Mouse (Mus musculus) mouse trophoblast stem cell (cell line): ENCODE results near the gene A630095N17Rik.

Experiments used
- in situ Hi-C, 2 experiments: fragments of 300-500 bp; cut with MseI, MboI; formaldehyde crosslinking; loops; 2 replicates in 1 of 2; 3 replicates in 1 of 2; pipeline ENCODE4 v1.15.1; 2025

A630095N17Rik gene

DNA sequence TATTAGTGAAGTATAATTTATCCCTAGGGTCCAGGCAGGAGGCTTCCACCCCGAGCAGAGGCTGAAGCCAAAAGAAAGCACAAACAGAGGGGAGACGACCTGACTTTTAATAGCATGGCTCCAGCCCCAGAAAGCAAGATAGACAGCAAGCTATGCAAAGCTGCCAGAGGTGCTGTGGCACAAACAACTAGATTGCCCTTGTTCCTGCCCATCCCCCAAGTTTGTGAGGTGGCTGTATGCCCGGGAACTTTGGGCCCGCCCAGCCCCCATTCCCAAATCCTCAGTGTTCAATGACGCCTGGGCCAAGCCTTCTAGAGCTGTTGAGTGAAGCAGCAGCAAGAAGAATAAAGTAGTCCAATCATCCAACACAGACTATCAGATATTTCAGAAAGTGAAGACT lies 17.0 kb downstream of the A630095N17Rik start:
- in situ Hi-C loops: no loop called here

DNA sequence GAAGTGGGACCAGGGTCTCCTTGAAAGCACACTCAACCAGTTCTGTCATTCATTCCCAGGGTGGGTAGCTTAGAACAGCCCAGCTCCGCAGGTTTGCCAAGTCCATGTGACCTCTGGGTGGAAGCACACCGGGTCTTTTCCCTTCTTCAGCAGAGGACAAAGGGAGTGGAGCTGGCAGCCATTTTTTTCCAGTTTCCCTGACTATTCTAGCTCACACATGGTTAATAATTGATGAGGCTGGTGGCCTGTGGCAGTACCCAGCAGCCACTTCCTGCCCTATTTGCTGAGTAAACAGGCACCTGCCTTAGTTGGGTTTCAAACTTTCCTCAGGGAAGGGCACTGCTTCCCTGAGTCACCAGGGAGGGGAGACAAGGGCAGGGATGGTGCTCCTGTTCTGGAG lies 17.5 kb downstream of the A630095N17Rik start:
- in situ Hi-C loops: no loop called here

DNA sequence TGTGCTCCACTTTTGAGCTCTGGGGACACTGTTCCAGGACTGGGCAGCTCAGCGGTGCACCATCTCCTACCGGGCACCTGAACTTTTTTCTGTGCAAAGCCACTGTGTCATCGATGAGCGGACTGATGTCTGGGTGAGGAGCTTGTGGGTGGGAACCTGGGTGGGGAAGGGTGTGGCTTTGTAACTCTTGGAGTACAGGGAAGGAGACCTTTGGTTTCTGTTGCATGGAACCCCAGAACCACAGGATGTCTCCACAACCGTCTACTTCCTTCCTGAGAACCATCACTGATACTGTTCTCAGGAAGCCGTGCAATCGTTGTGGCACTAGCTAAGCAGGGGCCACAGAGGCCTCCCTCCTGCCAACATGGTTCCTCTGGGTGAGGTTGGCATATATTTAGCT lies 18.8 kb downstream of the A630095N17Rik start:
- in situ Hi-C loops: no loop called here

- in situ Hi-C loops: no loop called here
Measured at GRCm38 (mm10) chr1:75212542-75212941, 19.4 kb downstream of the A630095N17Rik start.

DNA sequence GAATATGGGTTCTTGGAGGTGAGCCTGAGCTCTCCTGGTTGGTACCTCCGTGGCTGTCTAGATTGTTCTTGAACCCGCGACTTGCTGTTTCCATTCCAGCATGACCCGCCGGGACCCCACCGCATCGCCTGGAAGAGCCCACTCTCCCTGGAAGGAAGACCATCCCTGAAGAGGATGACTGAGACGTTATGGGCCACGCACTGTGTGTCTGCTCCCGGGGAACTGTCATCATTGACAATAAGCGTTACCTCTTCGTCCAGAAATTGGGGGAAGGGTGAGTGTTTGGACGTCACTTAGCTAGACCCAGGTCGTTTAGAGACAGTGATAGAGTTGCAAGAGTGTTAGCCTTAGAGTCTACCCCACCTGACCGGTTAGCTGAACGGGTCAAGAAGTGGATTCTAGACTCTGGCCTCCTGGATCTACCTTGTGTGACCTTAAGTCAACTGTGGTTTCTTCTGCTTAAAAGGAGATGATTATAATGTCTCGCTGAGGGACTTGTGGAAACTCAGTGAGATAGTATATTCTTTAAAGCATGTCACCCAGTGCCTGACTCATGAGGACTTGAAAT lies 20.7 kb downstream of the A630095N17Rik start:
- in situ Hi-C loops: no loop called here

DNA sequence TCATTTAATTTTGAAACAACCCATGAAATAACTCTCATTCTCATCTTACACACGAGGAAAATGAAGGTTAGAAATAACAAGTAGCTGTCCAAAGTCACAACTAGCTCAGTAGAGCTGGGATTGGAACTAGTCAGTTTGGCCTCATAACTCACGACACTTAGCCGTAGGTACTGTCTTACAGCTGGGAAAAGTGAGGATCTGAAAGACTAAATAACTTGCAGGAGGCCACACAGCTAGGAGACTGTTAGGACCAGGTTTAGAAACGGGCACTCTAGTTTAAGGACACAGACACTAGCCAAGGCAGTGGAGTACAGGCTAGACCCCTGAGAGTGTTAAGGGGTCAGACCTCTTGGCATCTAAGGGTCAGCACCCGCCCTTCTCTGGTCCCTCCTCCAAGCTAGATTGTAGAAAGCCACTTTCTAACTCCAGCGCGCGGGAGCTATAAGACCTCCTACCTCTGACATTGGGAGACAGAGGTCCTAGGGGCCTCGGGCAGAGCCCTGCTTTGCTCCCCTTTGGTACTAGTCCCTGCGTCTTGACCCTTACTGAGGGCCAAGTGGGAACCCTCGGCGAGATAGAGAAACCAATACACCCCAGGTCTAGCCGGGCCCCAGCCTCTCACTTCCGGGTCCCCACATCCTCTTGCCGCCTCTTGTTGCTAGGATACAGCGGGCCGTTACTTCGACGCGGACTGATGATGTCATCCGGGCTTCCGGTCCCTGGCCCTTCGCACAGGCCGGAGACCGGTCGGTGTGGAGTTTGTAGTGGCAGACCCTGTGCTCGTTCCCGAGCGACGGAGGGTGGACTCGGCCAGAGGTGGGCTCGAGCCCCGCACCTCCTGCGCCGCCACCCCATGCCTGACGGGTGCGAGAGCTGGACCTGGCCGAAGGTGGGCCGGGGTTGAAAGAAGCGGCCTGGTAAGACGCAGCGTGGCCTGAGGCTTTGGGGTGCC lies 21.5 kb downstream of the A630095N17Rik start, which contains the start of the genes Glb1l and Stk16:
TSS of gene Glb1l (minus strand) at position 678 of the 952 bp plus-strand sequence.
TSS of gene Stk16 (plus strand) at position 703 of the 952 bp plus-strand sequence.
- in situ Hi-C loops: no loop called here

DNA sequence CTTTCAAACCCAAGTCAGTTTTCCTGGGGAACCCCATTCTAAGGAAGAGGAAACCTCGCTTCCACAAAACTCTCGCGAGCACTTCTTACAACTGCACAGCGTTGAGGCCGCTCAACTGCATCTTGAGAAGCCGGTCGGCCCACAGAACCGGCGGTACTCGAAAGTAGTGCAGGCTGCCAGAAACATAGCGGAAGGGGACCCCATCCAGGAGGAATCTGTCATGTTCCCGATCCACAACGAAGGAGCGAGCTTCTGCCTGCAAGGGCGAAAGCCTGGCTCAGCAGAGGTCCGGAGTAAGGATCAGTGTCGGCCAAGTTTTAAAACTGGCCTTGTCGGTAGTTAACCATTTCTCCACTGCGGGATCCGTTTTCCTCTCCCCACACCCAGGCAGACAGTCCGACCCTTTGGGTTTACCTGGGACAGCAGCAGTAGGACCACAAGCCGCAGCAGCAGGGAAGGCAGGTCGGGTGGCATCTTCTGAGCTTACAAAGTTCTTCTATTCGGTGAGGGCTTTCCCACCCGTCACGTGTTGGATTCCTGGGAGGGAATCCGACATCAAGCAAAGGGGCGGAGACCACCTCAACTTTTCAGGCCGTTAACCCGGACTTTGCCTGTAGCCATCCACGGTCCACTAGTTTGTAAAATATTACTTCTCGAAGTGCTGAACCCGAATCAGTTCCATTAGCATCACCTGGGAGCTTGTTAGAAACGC lies 22.8 kb downstream of the A630095N17Rik start:
- in situ Hi-C loops: no loop called here

- in situ Hi-C loops: no loop called here
Measured at GRCm38 (mm10) chr1:75201236-75201635, 30.7 kb downstream of the A630095N17Rik start.

- in situ Hi-C loops: no loop called here
Measured at GRCm38 (mm10) chr1:75192452-75192851, 39.5 kb downstream of the A630095N17Rik start.

DNA sequence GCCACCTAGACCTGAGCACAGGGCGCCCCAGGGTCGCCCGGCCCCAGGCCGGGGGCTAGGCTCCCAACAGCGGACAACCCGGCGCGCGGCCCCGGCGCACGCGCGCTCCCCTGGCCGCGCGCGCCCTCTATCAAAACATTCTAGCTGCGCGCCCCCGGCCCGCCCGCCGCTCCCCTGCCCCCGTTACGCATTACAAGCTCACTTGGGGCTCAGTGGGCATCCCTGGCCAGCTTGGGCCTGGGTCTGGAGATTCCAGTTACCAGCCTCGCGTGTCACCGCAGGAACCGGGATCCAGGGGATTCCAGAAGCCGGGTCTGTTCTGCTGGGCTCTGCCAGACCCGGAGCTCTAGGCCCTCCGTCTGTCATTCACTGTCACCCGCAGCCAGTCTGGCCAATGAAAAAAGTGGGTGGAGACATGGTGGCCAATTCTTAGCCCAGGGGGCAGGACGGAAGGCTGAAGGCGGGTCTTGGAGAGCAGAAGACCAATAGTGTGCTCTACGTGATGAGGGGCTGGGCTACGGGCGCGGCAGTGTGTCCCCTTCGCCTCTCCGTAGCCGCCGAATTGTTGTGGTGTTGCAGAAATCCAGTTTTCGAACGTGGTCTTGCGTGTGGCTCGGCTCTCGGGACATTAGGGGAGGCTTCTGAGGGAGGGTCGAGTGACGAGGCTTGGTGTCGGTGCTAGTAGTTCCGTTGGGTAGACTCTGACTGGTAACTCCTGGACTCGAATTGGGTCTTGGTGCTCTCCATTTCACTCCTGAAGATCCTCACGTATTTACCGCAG lies 40.1 kb downstream of the A630095N17Rik start, which contains the start of the genes Ankzf1 and Atg9a:
TSS of gene Ankzf1 (plus strand) at position 530 of the 781 bp plus-strand sequence.
TSS of gene Atg9a (minus strand) at position 575 of the 781 bp plus-strand sequence.
- in situ Hi-C loops: no loop called here

GRCm38 (mm10) chr1:75191258-75191621 lies 40.7 kb downstream of the A630095N17Rik start:
- in situ Hi-C loops: no loop called here

DNA sequence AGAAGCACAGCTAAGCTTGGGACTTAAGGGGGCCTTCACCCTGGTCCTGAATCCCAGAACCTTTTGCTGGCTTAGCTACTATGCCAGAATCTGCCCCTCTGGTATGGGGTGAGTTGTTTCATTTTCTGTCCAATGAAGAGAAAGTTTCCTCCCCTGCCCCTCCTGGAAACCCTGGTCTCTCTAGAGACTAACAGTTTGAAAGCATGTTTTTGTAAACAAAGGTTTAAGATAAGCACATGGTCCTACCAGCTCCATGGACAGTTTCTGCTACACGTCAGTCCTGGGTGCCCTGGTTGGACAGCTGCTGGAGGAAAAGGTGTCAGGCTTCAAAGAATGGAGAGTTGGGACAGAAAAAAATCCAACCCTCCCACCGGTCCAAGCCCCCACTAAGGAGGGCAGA lies 41.3 kb downstream of the A630095N17Rik start:
- in situ Hi-C loops: no loop called here

- in situ Hi-C loops: no loop called here
Measured at GRCm38 (mm10) chr1:75187914-75188483, 43.9 kb downstream of the A630095N17Rik start.

- in situ Hi-C loops: no loop called here
Measured at GRCm38 (mm10) chr1:75187126-75187525, 44.8 kb downstream of the A630095N17Rik start.

DNA sequence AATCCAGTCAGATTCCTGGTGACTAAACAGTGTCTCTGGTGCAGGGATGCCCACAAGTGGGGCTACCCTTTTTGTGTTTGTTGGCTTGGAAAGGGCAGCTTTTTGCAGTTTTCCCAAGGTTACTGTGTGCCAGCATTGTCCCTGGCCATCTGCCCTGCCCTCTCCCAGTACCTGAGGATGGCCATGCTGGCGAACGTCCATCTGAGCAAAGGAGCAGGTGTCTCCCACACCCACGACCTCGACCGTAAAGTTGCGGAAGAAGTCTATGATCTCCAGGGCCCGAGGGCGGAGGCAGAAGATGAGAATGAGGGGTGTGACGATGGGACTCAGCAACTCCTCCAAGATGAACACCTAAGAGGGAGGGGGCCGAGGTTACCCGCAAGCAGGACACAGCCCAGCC lies 46.4 kb downstream of the A630095N17Rik start:
- in situ Hi-C loops: no loop called here

- in situ Hi-C loops: no loop called here
Measured at GRCm38 (mm10) chr1:75182160-75182559, 49.7 kb downstream of the A630095N17Rik start.

GRCm38 (mm10) chr1:75181377-75181870 lies 50.5 kb downstream of the A630095N17Rik start:
- in situ Hi-C loops: no loop called here

DNA sequence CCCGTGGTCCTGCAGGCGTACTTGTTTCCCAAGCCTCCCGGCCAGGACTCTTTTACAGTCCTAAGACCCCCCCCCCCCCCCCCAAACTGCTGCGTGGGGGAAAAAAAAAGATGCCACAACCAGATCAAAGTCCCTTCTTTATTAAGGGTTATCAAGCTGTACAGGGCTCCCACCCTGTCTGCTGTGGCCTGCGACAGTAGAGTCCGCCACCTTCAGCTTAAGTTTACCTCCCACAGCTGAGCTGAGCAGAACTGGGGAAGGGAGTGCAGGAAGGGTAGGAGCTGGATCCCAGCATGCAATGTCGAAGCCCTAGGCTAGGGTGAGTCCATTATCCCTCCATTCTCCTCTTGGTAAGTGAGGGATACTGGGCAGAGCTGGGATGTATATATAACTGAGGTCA lies 51.2 kb downstream of the A630095N17Rik start:
- in situ Hi-C loops: no loop called here

DNA sequence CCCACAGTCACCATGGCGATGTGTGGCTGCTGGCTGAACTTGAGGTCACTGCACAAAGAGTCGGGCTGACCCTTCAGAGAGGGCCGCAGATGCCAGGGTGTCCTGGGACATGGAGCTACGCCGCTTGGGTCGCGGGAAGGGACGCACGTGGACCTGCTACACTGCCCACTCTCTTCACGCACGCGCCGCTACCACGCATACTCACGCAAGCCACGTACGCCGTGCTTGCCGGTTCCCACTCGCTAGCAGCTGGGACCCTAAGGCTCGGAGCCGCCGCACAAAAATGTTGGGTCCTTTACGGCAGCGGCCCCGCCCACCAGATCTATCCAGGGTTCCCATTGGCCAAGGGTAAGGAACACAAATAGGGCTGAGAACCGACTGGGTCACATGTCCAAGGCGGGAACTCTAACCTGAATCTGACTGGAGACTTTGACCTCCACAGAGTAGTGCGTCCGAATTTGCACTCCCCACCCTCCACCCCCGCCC lies 51.8 kb downstream of the A630095N17Rik start, which contains the start of gene Abcb6:
TSS of gene Abcb6 (minus strand) at position 288 of the 486 bp plus-strand sequence.
- in situ Hi-C loops: no loop called here

- in situ Hi-C loops: no loop called here
Measured at GRCm38 (mm10) chr1:75179334-75180104, 52.4 kb downstream of the A630095N17Rik start.
